Mouse (Mus musculus) heart, postnatal 36 days (tissue): ENCODE data around the gene Rps6kb2. TPM values are rescaled to one million over a fixed set of nuclear protein-coding genes. Genes with fewer than 3 reads are reported as not detected.

Source experiments
- total RNA-seq, 2 experiments: library from RNA; stranded (reverse); gene quantifications; 2 replicates each; pipeline ENCODE4 v1.2.3; 2021

The Rps6kb2 gene
- total RNA-seq, 2 experiments from 2014 or later: 16.4 to 18.8 TPM

Other genes with a start within 250 kb of the Rps6kb2 start
- gene Aldh3b1, start 233.5 kb downstream of the Rps6kb2 start, total RNA-seq: 1 to 10 TPM; 1.5 to 1.6 TPM
- gene Unc93b1, start 228.2 kb downstream of the Rps6kb2 start, total RNA-seq: 10 to 100 TPM; 16.9 to 20.6 TPM
- under 1 TPM; 0.38 to 0.56 TPM for gene Aldh3b3, start 204.7 kb downstream of the Rps6kb2 start, total RNA-seq
- under 1 TPM in 1 of 2 experiments, not detected in 1; 0.39 TPM for gene Aldh3b2, start 191.0 kb downstream of the Rps6kb2 start, total RNA-seq
- 10 to 100 TPM; 22.8 to 24.4 TPM for gene Acy3, start 176.8 kb downstream of the Rps6kb2 start, total RNA-seq
- not detected for gene Tbx10, start 170.6 kb downstream of the Rps6kb2 start, total RNA-seq
- gene Nudt8, start 162.8 kb downstream of the Rps6kb2 start, total RNA-seq: 100 to 1,000 TPM; 126 to 140 TPM
- gene Gm49405, start 162.7 kb downstream of the Rps6kb2 start, total RNA-seq: 1 to 10 TPM; 1.3 to 1.4 TPM
- gene Doc2g, start 160.0 kb downstream of the Rps6kb2 start, total RNA-seq: 100 to 1,000 TPM; 174 to 196 TPM
- gene Ndufv1, start 150.5 kb downstream of the Rps6kb2 start, total RNA-seq: 1,000 to 10,000 TPM; 1,111 to 1,164 TPM
- gene Gstp1, start 125.4 kb downstream of the Rps6kb2 start, total RNA-seq: 100 to 1,000 TPM; 339 to 350 TPM
- gene Gstp2, start 117.3 kb downstream of the Rps6kb2 start, total RNA-seq: 100 to 1,000 TPM; 120 to 124 TPM
- not detected for gene Gstp3, start 103.8 kb downstream of the Rps6kb2 start, total RNA-seq
- gene Cabp2, start 81.8 kb downstream of the Rps6kb2 start, total RNA-seq: not detected
- gene Cdk2ap2, start 66.2 kb downstream of the Rps6kb2 start, total RNA-seq: 10 to 100 TPM; 35.3 to 39.1 TPM
- gene Pitpnm1, start 63.4 kb downstream of the Rps6kb2 start, total RNA-seq: 10 to 100 TPM; 20.7 to 22.9 TPM
- 10 to 100 TPM; 56.8 to 64.0 TPM for gene Aip, start 37.5 kb downstream of the Rps6kb2 start, total RNA-seq
- not detected for gene Gpr152, start 23.6 kb downstream of the Rps6kb2 start, total RNA-seq
- gene Cabp4, start 19.3 kb downstream of the Rps6kb2 start, total RNA-seq: under 1 TPM in 1 of 2 experiments, not detected in 1; 0.19 TPM
- gene Coro1b, start 14.7 kb downstream of the Rps6kb2 start, total RNA-seq: 10 to 100 TPM; 52.4 to 55.6 TPM
- 1 to 10 TPM; 1.1 to 1.3 TPM for gene Ptprcap, start 9.8 kb downstream of the Rps6kb2 start, total RNA-seq
- gene Carns1, start 12.1 kb upstream of the Rps6kb2 start, total RNA-seq: 10 to 100 TPM; 29.4 to 33.7 TPM
- gene Tbc1d10c, start 27.9 kb upstream of the Rps6kb2 start, total RNA-seq: 10 to 100 TPM in 1 of 2 experiments, 1 to 10 TPM in 1; 6.6 to 11.1 TPM
- gene Ppp1ca, start 28.7 kb upstream of the Rps6kb2 start, total RNA-seq: 100 to 1,000 TPM; 326 to 332 TPM
- gene Rad9a, start 38.3 kb upstream of the Rps6kb2 start, total RNA-seq: 1 to 10 TPM; 5.2 to 5.3 TPM
- 1 to 10 TPM in 1 of 2 experiments, under 1 TPM in 1; 0.51 to 1.2 TPM for gene Clcf1, start 50.9 kb upstream of the Rps6kb2 start, total RNA-seq
- not detected for gene AC109138.7, start 51.0 kb upstream of the Rps6kb2 start, total RNA-seq
- gene Pold4, start 68.5 kb upstream of the Rps6kb2 start, total RNA-seq: 10 to 100 TPM; 11.9 to 13.7 TPM
- 1 to 10 TPM; 7.2 to 8.6 TPM for gene Ssh3, start 105.8 kb upstream of the Rps6kb2 start, total RNA-seq
- gene Ankrd13d, start 119.8 kb upstream of the Rps6kb2 start, total RNA-seq: under 1 TPM; 0.51 to 0.80 TPM
- gene Grk2, start 142.9 kb upstream of the Rps6kb2 start, total RNA-seq: 10 to 100 TPM; 47.5 to 50.4 TPM
- gene Kdm2a, start 234.9 kb upstream of the Rps6kb2 start, total RNA-seq: 10 to 100 TPM; 39.4 to 41.1 TPM